Mouse (Mus musculus) adrenal gland, postnatal 14 days (tissue): ENCODE measurements around the gene Sult1c1. TPM values are rescaled to one million over a fixed set of nuclear protein-coding genes. Genes with fewer than 3 reads are reported as not detected.
"Not testable (repeated sequence)": the region's sequence is repeated elsewhere in the genome, so short reads cannot be mapped to it uniquely, and the experiment has no call there.

ENCODE experiments used
- DNase-seq: peaks from one replicate; pipeline ENCODE4 v3.0.0; 2021; ENCODE audit warnings: mixed read lengths
- long read RNA-seq, 2 experiments: library from polyadenylated mRNA; stranded (forward); transcript quantifications; one replicate each; pipeline ENCODE4 v2.0.0; 2021
- total RNA-seq: library from RNA; stranded (reverse); gene quantifications from 2 replicates; pipeline ENCODE4 v1.2.3, GENCODE M21; 2021

The Sult1c1 gene
- total RNA-seq = not detected in 2 replicates
- long read RNA-seq, experiment 1 = 0 reads
- long read RNA-seq, experiment 2 = 0 reads

DNA sequence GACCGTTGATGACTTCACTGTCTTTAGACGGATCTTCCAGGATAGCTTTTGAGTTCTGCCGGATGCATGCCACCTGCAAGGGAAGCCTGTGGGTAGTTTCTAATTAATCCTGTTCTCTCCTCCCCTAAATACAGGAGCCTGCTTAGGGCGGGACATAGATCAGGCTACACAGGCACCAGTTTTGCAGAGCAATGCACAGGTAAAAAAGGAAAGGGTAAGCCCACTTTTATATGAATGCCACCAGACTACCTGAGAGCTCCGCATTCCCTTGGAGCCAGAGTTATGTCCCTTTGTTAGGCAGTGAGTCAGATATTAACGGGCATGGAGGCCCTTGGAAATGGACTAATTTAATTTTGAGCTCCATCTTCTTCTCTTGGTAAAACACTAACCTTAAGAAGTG, at the start of gene Sult1c1:
TSS of gene Sult1c1 (minus strand) at position 101 of the 400 bp plus-strand sequence.
- no peak for DNase-seq

DNA sequence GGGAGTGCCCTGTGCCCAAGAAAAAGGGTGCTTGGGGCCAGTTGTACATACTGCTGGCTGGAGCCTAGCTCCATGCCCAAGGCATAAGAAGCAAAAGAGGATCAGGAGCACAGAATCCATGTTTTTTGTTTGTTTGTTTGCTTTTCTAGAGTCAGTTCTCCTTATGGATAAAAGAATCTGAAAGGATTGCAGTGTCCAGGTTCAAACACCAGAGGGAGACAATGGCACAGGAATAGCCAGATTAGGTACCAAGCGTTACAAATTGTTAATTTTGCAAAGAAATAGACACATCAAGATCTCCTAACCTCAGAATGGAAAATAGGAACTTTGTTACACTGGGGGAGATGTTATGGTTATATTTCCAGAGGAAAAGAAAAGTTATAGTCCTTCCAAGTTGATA, 23.7 kb upstream of the Sult1c1 start:
- no peak for DNase-seq

DNA sequence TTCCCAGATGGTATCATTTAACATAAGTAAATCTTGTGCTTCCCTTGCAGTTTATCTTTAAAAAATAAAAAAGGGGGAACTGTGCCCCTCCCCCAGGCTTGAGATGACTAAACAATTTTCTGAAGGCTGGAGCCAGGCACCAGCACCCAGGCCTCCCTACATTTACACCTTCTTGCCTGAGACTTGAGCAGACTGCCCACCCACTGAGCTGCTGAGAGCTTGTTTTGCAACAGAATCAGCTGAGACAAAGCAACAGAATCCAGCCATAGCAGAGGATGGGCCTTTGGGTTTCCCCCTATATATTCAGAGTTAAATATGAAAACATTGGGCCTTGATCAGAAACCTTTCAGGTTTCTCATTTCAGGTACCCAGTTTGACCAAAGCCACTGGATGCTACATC, 20.7 kb upstream of the Sult1c1 start:
- DNase-seq = no peak

DNA sequence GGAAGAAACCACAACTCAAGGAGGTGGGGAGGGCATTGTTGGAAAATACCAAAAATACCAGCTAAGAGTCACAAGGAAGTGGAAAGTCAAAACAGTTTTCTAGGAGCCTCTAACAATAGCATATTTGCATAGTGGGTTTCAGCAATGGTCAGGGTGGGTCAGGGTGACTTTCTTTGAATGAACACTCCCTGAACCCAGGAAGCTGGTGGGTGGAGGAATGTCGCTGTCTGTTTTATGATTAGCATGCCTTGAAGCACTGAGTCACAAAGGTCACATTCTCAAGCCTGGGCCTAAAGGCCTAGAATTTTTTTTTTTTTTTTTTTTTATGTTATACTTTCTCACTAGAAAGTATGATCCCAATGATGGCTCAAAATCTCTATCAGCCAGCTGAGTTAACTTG, 20.1 kb upstream of the Sult1c1 start:
- not testable (repeated sequence) for DNase-seq

DNA sequence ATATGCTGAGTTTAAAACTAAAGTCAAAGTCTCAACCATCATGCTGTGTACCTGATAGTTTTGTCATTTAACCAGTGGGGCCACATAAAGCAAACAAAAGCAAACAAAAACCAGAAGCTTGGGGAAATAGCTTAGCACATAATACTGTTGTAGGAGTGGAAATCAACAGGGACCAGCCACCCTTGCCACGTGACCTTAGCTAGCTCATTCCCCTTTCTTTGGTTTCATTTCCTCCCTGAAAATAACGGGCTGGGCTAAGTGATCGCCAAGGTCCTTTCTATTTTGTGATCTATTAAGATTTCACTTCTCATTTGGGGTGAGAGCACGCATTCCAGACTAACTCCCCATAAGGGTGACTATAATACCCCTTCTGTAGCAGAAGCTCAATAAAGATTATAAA, 13.0 kb upstream of the Sult1c1 start:
- no peak for DNase-seq

DNA sequence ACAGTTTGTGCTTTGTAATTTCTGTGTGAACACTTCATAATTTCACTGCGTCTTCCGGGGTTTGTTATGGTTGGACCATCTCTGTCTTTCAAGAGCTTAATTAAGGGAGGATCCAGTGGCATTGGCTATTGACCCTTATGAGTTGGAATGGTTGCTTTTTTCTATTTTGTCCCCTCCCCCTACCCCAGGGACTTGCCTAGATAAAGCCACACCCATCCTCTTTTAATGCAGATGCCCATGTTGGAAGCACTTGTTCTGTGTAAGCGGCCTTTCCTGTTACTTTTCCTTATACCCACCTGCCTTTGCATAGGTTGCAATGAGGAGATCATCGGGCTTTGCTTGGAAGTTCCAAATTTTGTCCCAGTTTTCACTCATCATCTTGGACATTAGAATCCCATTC, 16.9 kb downstream of the Sult1c1 start:
- no peak for DNase-seq

DNA sequence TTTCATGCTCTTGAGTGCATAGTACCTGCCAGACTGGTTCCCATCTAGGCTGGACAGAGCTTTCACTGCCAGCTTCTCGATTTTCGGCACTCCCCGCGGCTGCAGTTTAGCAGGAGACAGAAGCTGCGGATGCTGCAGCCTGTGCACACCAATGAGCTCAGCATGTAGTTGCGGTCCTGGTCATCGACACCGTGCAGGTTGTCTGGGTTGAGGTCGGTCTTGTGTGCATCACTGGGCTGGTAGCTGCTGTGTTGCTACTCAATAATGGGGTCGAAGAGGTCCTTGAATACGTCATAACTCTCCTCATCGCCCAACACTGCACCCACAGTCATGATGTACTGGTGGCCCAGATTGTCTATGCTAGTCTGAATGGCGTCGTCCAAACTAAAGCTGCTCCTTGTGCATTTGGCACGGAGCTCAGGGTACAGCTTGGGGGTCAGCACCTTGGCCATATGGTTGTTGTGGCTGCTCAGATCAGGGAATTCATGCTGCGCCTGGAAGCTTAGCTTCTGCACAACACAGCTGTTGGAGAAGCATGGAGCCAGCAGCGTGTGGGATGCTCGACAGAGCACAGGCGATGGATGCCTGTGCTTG, 48.8 kb downstream of the Sult1c1 start:
- no peak for DNase-seq

DNA sequence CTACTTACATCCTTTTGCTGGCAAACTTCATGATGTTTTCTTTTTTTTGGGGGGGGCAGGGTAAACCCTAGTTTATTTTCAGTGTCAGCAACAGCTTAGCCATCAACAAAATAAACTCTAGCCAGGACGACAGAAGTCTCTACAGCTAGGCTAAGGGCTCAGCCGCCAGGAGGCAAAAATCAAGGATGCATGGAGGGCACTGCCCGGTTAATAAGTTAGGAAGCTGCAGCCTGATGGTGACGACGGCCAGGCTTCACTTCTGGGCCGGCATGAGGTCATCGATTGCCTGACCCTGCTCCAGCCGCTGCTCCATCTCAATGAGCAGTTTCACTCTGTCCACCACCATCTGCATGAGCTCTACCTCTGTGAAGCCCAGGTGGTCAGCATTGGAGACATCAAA, 49.7 kb downstream of the Sult1c1 start:
- no peak for DNase-seq

Other genes with a start within 250 kb of the Sult1c1 start
- gene Sult1c2, start 144.3 kb downstream of the Sult1c1 start, total RNA-seq = 0.98 and 2.3 TPM in 2 replicates